Mouse (Mus musculus) spleen, adult 2 months (tissue): ENCODE measurements around the gene Car2. TPM values are rescaled to one million over a fixed set of nuclear protein-coding genes. Genes with fewer than 3 reads are reported as not detected.

Experiments
- DNase-seq, 2 experiments: peaks; one replicate each; pipeline versions ENCODE4 v3.0.0 to v3.0.0-alpha.2; 2012 to 2021; ENCODE audit warnings: low spot score in 2 of 2, low read depth in 1 of 2
- H3K27ac ChIP-seq: fragments of 200-500 bp; 2 replicates; pipeline ENCODE4 v1.5.1; 2012; ENCODE audit warnings: low read length, inconsistent platforms; ENCODE audit not compliant: insufficient read depth
- H3K27me3 ChIP-seq: fragments of 200-500 bp; 2 replicates; pipeline ENCODE4 v1.6.1; 2012; ENCODE audit warnings: mild to moderate bottlenecking, moderate library complexity, low read length, inconsistent platforms; ENCODE audit not compliant: control insufficient read depth, insufficient read depth
- H3K36me3 ChIP-seq: fragments of 200-500 bp; 2 replicates; pipeline ENCODE4 v1.6.1; 2012; ENCODE audit warnings: mild to moderate bottlenecking, low read length, inconsistent platforms; ENCODE audit not compliant: control insufficient read depth, insufficient read depth
- H3K4me1 ChIP-seq: fragments of 200-500 bp; 2 replicates; pipeline ENCODE4 v1.6.1; 2011; ENCODE audit warnings: inconsistent platforms; ENCODE audit not compliant: control insufficient read depth, insufficient read depth, insufficient read length
- H3K4me3 ChIP-seq: fragments of 200-500 bp; 2 replicates; pipeline ENCODE4 v1.5.1; 2011; ENCODE audit warnings: mild to moderate bottlenecking, inconsistent platforms; ENCODE audit not compliant: insufficient read depth, insufficient read length; ENCODE audit errors: extremely low read depth
- CTCF ChIP-seq: fragments of 200-500 bp; IDR thresholded peaks from 2 replicates; pipeline ENCODE4 v1.5.1; 2011; ENCODE audit warnings: mild to moderate bottlenecking, inconsistent platforms; ENCODE audit not compliant: insufficient read depth, insufficient read length, insufficient replicate concordance; ENCODE audit errors: extremely low read depth
- POLR2A ChIP-seq: fragments of 200-500 bp; IDR thresholded peaks from 2 replicates; pipeline ENCODE4 v1.6.1; 2011; ENCODE audit warnings: low read depth, low read length, inconsistent platforms
- WGBS: fragments of 180-500 bp; shearing (Covaris S2); methylation state at CpG from one replicate; pipeline ENCODE4 v1.1.7; 2018; 5-methylcytosine and 5-hydroxymethylcytosine counted together
- polyA plus RNA-seq: library from polyadenylated mRNA; depleted of rRNA; stranded (reverse); fragments of >200 nt; gene quantifications from 2 replicates; pipeline ENCODE4 v1.2.3, GENCODE M21; 2012

Car2 gene
- polyA plus RNA-seq, 1 experiment = 639 TPM

- Histone ChIP-seq H3K27me3 (no peaks in the 10 kb centered on the region), H3K27ac (no peak overlapping the region), H3K4me3 (no peak overlapping the region; the same call in 1 of the 2 replicates), H3K36me3 (no peaks in the 10 kb centered on the region), H3K4me1 (peaks cover 2% of the 10 kb centered on the region; the same call in 1 of the 2 replicates)
- WGBS = 60% methylated on average over 5 of the region's 5 CpGs
- DNase-seq = no peak
- TF ChIP-seq CTCF (no peak), POLR2A (no peak)
Observed at GRCm38 (mm10) chr3:14893700-14894099, 7.6 kb downstream of the Car2 start.

GRCm38 (mm10) chr3:14895333-14895732, 9.3 kb downstream of the Car2 start:
- 91% methylated on average over 3 of the region's 3 CpGs for WGBS
- TF ChIP-seq CTCF = no peak
- no peak for TF ChIP-seq POLR2A
- no peak overlapping the region for H3K4me3 ChIP-seq
- DNase-seq = no peak
- no peaks in the 10 kb centered on the region for H3K27me3 ChIP-seq
- H3K27ac ChIP-seq = no peak overlapping the region
- H3K36me3 ChIP-seq = peaks cover 2% of the 10 kb centered on the region; the same call in 1 of the 2 replicates
- peaks cover 2% of the 10 kb centered on the region; the same call in 1 of the 2 replicates for H3K4me1 ChIP-seq

- H3K27ac ChIP-seq = no peak overlapping the region
- H3K27me3 ChIP-seq = no peaks in the 10 kb centered on the region
- no peak overlapping the region for H3K4me3 ChIP-seq
- WGBS = 94% methylated on average over 6 of the region's 6 CpGs
- H3K4me1 ChIP-seq = peaks cover 2% of the 10 kb centered on the region; the same call in 1 of the 2 replicates
- peaks cover 4% of the 10 kb centered on the region for H3K36me3 ChIP-seq
- no peak for DNase-seq
- TF ChIP-seq POLR2A (no peak), CTCF (no peak)
Observed at GRCm38 (mm10) chr3:14897770-14898169, 11.7 kb downstream of the Car2 start.

GRCm38 (mm10) chr3:14903380-14903779, 17.3 kb downstream of the Car2 start:
- H3K4me1 ChIP-seq = peaks cover 2% of the 10 kb centered on the region; the same call in 1 of the 2 replicates
- H3K27me3 ChIP-seq = no peaks in the 10 kb centered on the region
- no peak for DNase-seq
- peaks cover 4% of the 10 kb centered on the region for H3K36me3 ChIP-seq
- no peak for TF ChIP-seq POLR2A
- no peak for TF ChIP-seq CTCF
- H3K27ac ChIP-seq = no peak overlapping the region
- 94% methylated on average over 3 of the region's 3 CpGs for WGBS
- no peak overlapping the region for H3K4me3 ChIP-seq

- WGBS = 88% methylated on average over 3 of the region's 3 CpGs
Observed at GRCm38 (mm10) chr3:14904165-14904564, 18.1 kb downstream of the Car2 start.

GRCm38 (mm10) chr3:14907271-14907670, 21.2 kb downstream of the Car2 start:
- DNase-seq = no peak
- no peaks in the 10 kb centered on the region for H3K27me3 ChIP-seq
- 93% methylated on average over 1 of the region's 1 CpGs for WGBS
- no peaks in the 10 kb centered on the region for H3K36me3 ChIP-seq
- no peak overlapping the region for H3K4me3 ChIP-seq
- TF ChIP-seq POLR2A (no peak), CTCF (no peak)
- no peak overlapping the region for H3K27ac ChIP-seq
- peaks cover 4% of the 10 kb centered on the region; the same call in 1 of the 2 replicates for H3K4me1 ChIP-seq

More at GRCm38 (mm10) chr3:14904165-14904564, 18.1 kb downstream of the Car2 start:
- Histone ChIP-seq H3K4me3 (no peak overlapping the region), H3K4me1 (no peaks in the 10 kb centered on the region), H3K36me3 (peaks cover 4% of the 10 kb centered on the region), H3K27ac (no peak overlapping the region), H3K27me3 (no peaks in the 10 kb centered on the region)
- TF ChIP-seq CTCF = no peak
- no peak for DNase-seq

GRCm38 (mm10) chr3:14911992-14912582, 26.0 kb downstream of the Car2 start:
- Histone ChIP-seq H3K27me3 (no peaks in the 10 kb centered on the region), H3K27ac (peak overlapping the region; percentile 85), H3K4me1 (peaks cover 13% of the 10 kb centered on the region), H3K4me3 (no peak overlapping the region), H3K36me3 (no peaks in the 10 kb centered on the region)
- no peak for TF ChIP-seq POLR2A
- TF ChIP-seq CTCF = no peak
- no peak for DNase-seq
- WGBS = 38% methylated on average over 4 of the region's 4 CpGs
